8 mouse cellular contexts compared by ENCODE assay signal in genomic region chr9:76567281-76567655, GRCm38 (mm10). TPM values are rescaled to one million over a fixed set of nuclear protein-coding genes. Genes with fewer than 3 reads are reported as not detected.
A peak's percentile ranks its signal among the peaks of the same experiment; 100 is the strongest.
DNase-seq lines count a peak whose midpoint lies in the region; ATAC-seq and TF ChIP-seq lines count a peak whose summit lies in the region.

No protein-coding gene starts in this region.

- no peak for DNase-seq in kidney, postnatal 0 days (ENCODE audit: low spot score)
- DNase-seq in kidney, adult 18-20 months: no peak
- peak; percentile 11 for DNase-seq in hindbrain, postnatal 0 days (ENCODE audit: low spot score)
- no peak for DNase-seq in thymus, adult 2 months
- no peak for DNase-seq in thymus, postnatal 36 days
- DNase-seq in T-cell, adult 2 months (ENCODE audit: low spot score): no peak

- H3K27me3 ChIP-seq in kidney, postnatal 0 days (ENCODE audit: insufficient read depth, low read length): no peaks in the 10 kb centered on the region
- H3K27me3 ChIP-seq in embryonic facial prominence, embryonic 13.5 days: peaks cover 18% of the 10 kb centered on the region
- no peaks in the 10 kb centered on the region; the same call in 1 of the 2 replicates for H3K27me3 ChIP-seq in hindbrain, postnatal 0 days (ENCODE audit: insufficient read depth, low read length)
- H3K27me3 ChIP-seq in midbrain, embryonic 16.5 days (ENCODE audit: control insufficient read depth, insufficient read depth, low read depth, low read length): peaks cover 3% of the 10 kb centered on the region; the same call in 1 of the 2 replicates
- H3K27me3 ChIP-seq in thymus, adult 2 months (ENCODE audit: control insufficient read depth, insufficient read depth, low read length): no peaks in the 10 kb centered on the region

- H3K4me1 ChIP-seq in kidney, postnatal 0 days (replicated peaks; ENCODE audit: insufficient read depth, low read length): no peaks in the 10 kb centered on the region; the same call in 1 of the 2 replicates
- H3K4me1 ChIP-seq in embryonic facial prominence, embryonic 13.5 days: 0 out of 2 replicates have a peak, but pooled peaks cover 3% of the 10 kb centered on the region
- H3K4me1 ChIP-seq in hindbrain, postnatal 0 days (ENCODE audit: insufficient read depth, low read length): peaks cover 3% of the 10 kb centered on the region; the same call in 1 of the 2 replicates
- H3K4me1 ChIP-seq in midbrain, embryonic 16.5 days (ENCODE audit: control insufficient read depth, insufficient read depth, low read length): peaks cover 2% of the 10 kb centered on the region; the same call in 1 of the 2 replicates
- no peaks in the 10 kb centered on the region for H3K4me1 ChIP-seq in thymus, adult 2 months (replicated peaks; ENCODE audit: control insufficient read depth, insufficient read depth, low read length)

- H3K4me3 ChIP-seq in kidney, postnatal 0 days (replicated peaks; ENCODE audit: low read depth, low read length): peak overlapping the region; percentile 59
- peak overlapping the region; percentile 61 for H3K4me3 ChIP-seq in embryonic facial prominence, embryonic 13.5 days
- peak overlapping the region; percentile 52 for H3K4me3 ChIP-seq in hindbrain, postnatal 0 days (ENCODE audit: low read length)
- peak overlapping the region; percentile 47 for H3K4me3 ChIP-seq in midbrain, embryonic 16.5 days (ENCODE audit: low read depth, low read length)
- no peak overlapping the region for H3K4me3 ChIP-seq in thymus, adult 2 months (ENCODE audit: control insufficient read depth, insufficient read depth, low read length)

- WGBS in kidney, postnatal 0 days: 3% methylated on average over 12 of the region's 13 CpGs
- WGBS in embryonic facial prominence, embryonic 13.5 days: 2% methylated on average over 13 of the region's 13 CpGs
- 2% methylated on average over 13 of the region's 13 CpGs for WGBS in hindbrain, postnatal 0 days
- 4% methylated on average over 12 of the region's 13 CpGs for WGBS in midbrain, embryonic 16.5 days
- 10% methylated on average over 13 of the region's 13 CpGs for WGBS in thymus, adult 2 months

- TF ChIP-seq POLR2A in thymus, adult 2 months (IDR thresholded peaks at IDR 0.05; ENCODE audit: control insufficient read depth, extremely low read depth, insufficient read depth, low read length, poor library complexity): no peak

- peak; percentile 47; the same call in 1 of the 2 replicates for ATAC-seq in kidney, postnatal 0 days (replicated peaks; ENCODE audit: low FRiP score, low read depth)
- no peak; the same call in 1 of the 2 replicates for ATAC-seq in embryonic facial prominence, embryonic 13.5 days (ENCODE audit: insufficient number of reproducible peaks, insufficient read depth, low FRiP score, low TSS enrichment, low read depth)
- ATAC-seq in hindbrain, postnatal 0 days: no peak
- ATAC-seq in midbrain, embryonic 16.5 days: peak; percentile 47

- no peaks in the 10 kb centered on the region for H3K36me3 ChIP-seq in kidney, postnatal 0 days (ENCODE audit: insufficient read depth, low read length)
- H3K36me3 ChIP-seq in embryonic facial prominence, embryonic 13.5 days: no peaks in the 10 kb centered on the region
- no peaks in the 10 kb centered on the region for H3K36me3 ChIP-seq in hindbrain, postnatal 0 days (ENCODE audit: insufficient read depth, low read length)
- no peaks in the 10 kb centered on the region for H3K36me3 ChIP-seq in midbrain, embryonic 16.5 days (ENCODE audit: control insufficient read depth, insufficient read depth, low read length)
- no peaks in the 10 kb centered on the region for H3K36me3 ChIP-seq in thymus, adult 2 months (ENCODE audit: control insufficient read depth, insufficient read depth, low read length)

- peak overlapping the region; percentile 95 for H3K4me2 ChIP-seq in kidney, postnatal 0 days (ENCODE audit: low read length)
- peak overlapping the region; percentile 97 for H3K4me2 ChIP-seq in embryonic facial prominence, embryonic 13.5 days
- peak overlapping the region; percentile 99 for H3K4me2 ChIP-seq in hindbrain, postnatal 0 days (ENCODE audit: low read depth, low read length)
- H3K4me2 ChIP-seq in midbrain, embryonic 16.5 days (ENCODE audit: low read length): peak overlapping the region; percentile 94

- no peak for TF ChIP-seq CTCF in kidney, postnatal 0 days (IDR thresholded peaks at IDR 0.05; ENCODE audit: low read depth)
- TF ChIP-seq CTCF in hindbrain, postnatal 0 days (IDR thresholded peaks at IDR 0.05; ENCODE audit: low read depth): no peak
- no peak for TF ChIP-seq CTCF in thymus, adult 2 months (IDR thresholded peaks at IDR 0.05; ENCODE audit: borderline replicate concordance, control insufficient read depth, extremely low read depth, insufficient read depth, low read length, poor library complexity)

- H3K9ac ChIP-seq in kidney, postnatal 0 days (ENCODE audit: low read depth, low read length): peak overlapping the region; percentile 65
- peak overlapping the region; percentile 74 for H3K9ac ChIP-seq in embryonic facial prominence, embryonic 13.5 days
- H3K9ac ChIP-seq in hindbrain, postnatal 0 days (replicated peaks; ENCODE audit: low read length): peak overlapping the region; percentile 48
- peak overlapping the region; percentile 47 for H3K9ac ChIP-seq in midbrain, embryonic 16.5 days (ENCODE audit: low read depth, low read length)

- H3K27ac ChIP-seq in kidney, postnatal 0 days: peak overlapping the region; percentile 31; the same call in 1 of the 2 replicates
- peak overlapping the region; percentile 71 for H3K27ac ChIP-seq in embryonic facial prominence, embryonic 13.5 days
- no peak overlapping the region for H3K27ac ChIP-seq in hindbrain, postnatal 0 days
- no peak overlapping the region for H3K27ac ChIP-seq in midbrain, embryonic 16.5 days (ENCODE audit: low read length)
- no peak overlapping the region for H3K27ac ChIP-seq in thymus, adult 2 months (ENCODE audit: control insufficient read depth, insufficient read depth, low read length)

- H3K9me3 ChIP-seq in kidney, postnatal 0 days (replicated peaks; ENCODE audit: low read length): no peaks in the 10 kb centered on the region
- no peaks in the 10 kb centered on the region for H3K9me3 ChIP-seq in embryonic facial prominence, embryonic 13.5 days
- no peaks in the 10 kb centered on the region for H3K9me3 ChIP-seq in hindbrain, postnatal 0 days (ENCODE audit: low read length)
- H3K9me3 ChIP-seq in midbrain, embryonic 16.5 days (replicated peaks; ENCODE audit: control insufficient read depth, low read length, poor library complexity, severe bottlenecking): no peaks in the 10 kb centered on the region

RNA-seq across cellular contexts. Expression of gene Fam83b, which starts 0.4 kb away (rescaled TPM):
- 0.66 and 0.69 TPM in 2 replicates for polyA plus RNA-seq in kidney, postnatal 0 days (2015; fragmentation: Nextera tagmentation; extraction: Ambion mirVana)
- polyA plus RNA-seq in embryonic facial prominence, embryonic 13.5 days (2015; fragmentation: Nextera tagmentation; extraction: Ambion mirVana): 3.0 and 4.0 TPM in 2 replicates
- total RNA-seq in hindbrain, postnatal 0 days (2014; rRNA removed): 0.36 TPM in 1 of 2 replicates, not detected in the other
- 0.09 and 0.18 TPM in 2 replicates for polyA plus RNA-seq in hindbrain, postnatal 0 days (2015; fragmentation: Nextera tagmentation; extraction: Ambion mirVana)
- polyA plus RNA-seq in midbrain, embryonic 16.5 days (2015; fragmentation: Nextera tagmentation; extraction: Ambion mirVana): 0.06 and 0.12 TPM in 2 replicates
- polyA plus RNA-seq in thymus, adult 2 months (2012; rRNA removed): 0.18 and 0.20 TPM in 2 replicates

Comparison
In these comparisons a context has a peak if more than half of its experiments do, and no peak if none do; other contexts are left out.
1. ATAC-seq: peak in kidney, postnatal 0 days (single experiment) and midbrain, embryonic 16.5 days (single experiment); none in embryonic facial prominence, embryonic 13.5 days (single experiment) and hindbrain, postnatal 0 days (single experiment).
2. H3K27ac ChIP-seq: peak in kidney, postnatal 0 days (single experiment) and embryonic facial prominence, embryonic 13.5 days (single experiment); none in hindbrain, postnatal 0 days (single experiment), midbrain, embryonic 16.5 days (single experiment) and thymus, adult 2 months (single experiment).
3. Peak in every context shown above with its lines, with median percentiles within 50 percentile points of each other: H3K4me2 ChIP-seq and H3K9ac ChIP-seq.